Mouse (Mus musculus): ENCODE data around the gene Tbc1d8. TPM values are rescaled to one million over a fixed set of nuclear protein-coding genes. Genes with fewer than 3 reads are reported as not detected.
A peak's percentile ranks its signal among the peaks of the same experiment; 100 is the strongest.

The Tbc1d8 gene
- total RNA-seq (2021) = 1 to 10 TPM; 5.2 to 6.1 TPM
- 6.3 and 8.3 TPM in 2 replicates for polyA plus RNA-seq (2012; rRNA removed)
- long read RNA-seq, full-length matches to known transcripts = 4 of 10 reads
- long read RNA-seq, partial matches to known transcripts = 0 of 10 reads
- long read RNA-seq, other reads (novel, unspliced or antisense) = 6 of 10 reads

DNA sequence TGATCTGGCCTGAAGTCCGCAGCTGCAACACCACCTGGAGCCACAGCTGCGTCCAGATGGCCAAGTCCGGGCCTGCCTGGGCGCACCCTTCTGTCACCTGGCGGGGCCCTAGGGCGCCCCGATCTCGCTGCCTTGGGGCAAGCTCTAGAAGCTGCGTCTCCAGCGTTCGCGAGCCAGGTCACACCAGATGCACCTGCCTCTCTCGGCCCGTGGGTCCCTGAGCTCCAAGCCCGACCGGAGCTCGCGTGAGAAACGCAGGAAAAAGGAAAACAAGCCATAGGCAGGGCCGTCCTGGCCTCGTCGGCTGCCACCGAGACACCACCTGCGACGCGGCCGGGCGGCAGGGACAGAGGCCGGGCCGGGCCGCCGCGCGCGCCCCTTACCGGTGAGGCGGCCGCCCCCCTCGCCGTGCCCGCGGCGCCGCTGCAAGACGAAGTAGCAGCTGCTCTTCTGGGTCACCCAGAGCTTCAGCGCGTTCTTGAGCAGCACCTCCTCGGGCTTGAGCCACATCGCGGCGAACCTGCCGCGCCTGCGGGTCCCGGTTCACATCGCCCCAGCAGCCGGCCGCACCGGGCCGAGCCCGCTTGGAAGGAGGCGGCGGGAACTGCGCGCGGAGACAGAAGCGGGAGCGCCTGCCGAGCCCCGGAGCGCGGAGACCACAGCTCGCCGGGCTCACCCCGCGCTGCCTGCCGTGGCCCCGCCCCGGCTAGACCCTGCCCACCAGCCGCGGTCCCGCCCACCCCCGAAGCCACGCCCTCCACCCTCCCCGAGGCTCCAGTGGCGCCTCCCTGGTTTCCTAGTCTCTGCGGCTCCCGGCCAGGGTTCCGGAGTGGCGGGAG, at the start of gene Tbc1d8:
Gene Tbc1d8 (minus strand): TSS at position 699 of the 839 bp plus-strand sequence.
- H3K79me2 ChIP-seq (replicated peaks; ENCODE audit: control insufficient read depth, insufficient read depth, low read length) = no peaks in the 10 kb centered on the region
- peak within 1 kb of the TSS; percentile 76 for H3K4me3 ChIP-seq
- under 1% methylated on average over 89 of the region's 90 CpGs for WGBS
- peak within 1 kb of the TSS; percentile 91 for H3K9ac ChIP-seq (ENCODE audit: low read depth, low read length)
- intact Hi-C loops (cut with DNase I) = loop anchor here (2.0 to 5.0 kb wide), 5 partner anchors 41 to 491 kb away; no protein-coding TSS in a partner anchor
- peak; percentile 71 for TF ChIP-seq POLR2A (IDR thresholded peaks at IDR 0.05; ENCODE audit: insufficient read depth, low read depth, low read length)
- TF ChIP-seq CTCF (IDR thresholded peaks at IDR 0.05) = no peak
- no peak for TF ChIP-seq EP300 (IDR thresholded peaks at IDR 0.05; ENCODE audit: insufficient read depth, low read depth, low read length)
- peak within 1 kb of the TSS; percentile 87 for H3K27ac ChIP-seq
- peaks cover 5% of the 10 kb centered on the region for H3K4me1 ChIP-seq (ENCODE audit: control insufficient read depth, insufficient read depth, low read length)
- H3K27me3 ChIP-seq (ENCODE audit: control insufficient read depth, insufficient read depth, low read length) = no peaks in the 10 kb centered on the region
- H3K36me3 ChIP-seq (ENCODE audit: control insufficient read depth, insufficient read depth, low read length) = no peaks in the 10 kb centered on the region
- peak; percentile 91 to 93 for DNase-seq

DNA sequence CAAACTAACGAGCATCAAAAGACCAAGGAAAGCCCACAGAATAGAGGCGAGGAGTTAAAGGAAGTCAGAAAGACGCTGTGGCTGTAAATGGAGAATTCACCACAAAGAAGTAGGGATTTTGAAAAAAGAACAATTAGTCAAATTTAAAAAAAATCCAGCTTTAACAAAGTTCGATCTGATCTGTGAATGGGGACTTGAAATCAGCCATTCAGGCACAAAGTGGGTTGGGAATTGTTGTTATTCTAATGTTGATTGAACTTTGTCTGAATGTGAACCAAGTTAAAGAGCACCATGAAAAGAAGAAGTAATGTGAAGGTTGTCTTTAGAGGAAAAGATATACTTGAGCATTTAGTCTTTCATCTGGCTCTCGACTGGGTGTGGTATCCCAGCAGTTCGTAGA, 49.8 kb upstream of the Tbc1d8 start:
- no peaks in the 10 kb centered on the region for H3K27me3 ChIP-seq (ENCODE audit: control insufficient read depth, insufficient read depth, low read length)
- TF ChIP-seq CTCF (IDR thresholded peaks at IDR 0.05) = no peak
- TF ChIP-seq POLR2A (IDR thresholded peaks at IDR 0.05; ENCODE audit: insufficient read depth, low read depth, low read length) = no peak
- no peak for TF ChIP-seq EP300 (IDR thresholded peaks at IDR 0.05; ENCODE audit: insufficient read depth, low read depth, low read length)
- intact Hi-C loops (cut with DNase I) = loop anchor here (5.0 kb wide), 1 partner anchor 1341 kb away; no protein-coding TSS in a partner anchor
- no peak overlapping the region for H3K9ac ChIP-seq (ENCODE audit: low read depth, low read length)
- no peak overlapping the region for H3K27ac ChIP-seq
- H3K4me3 ChIP-seq = no peak overlapping the region
- H3K79me2 ChIP-seq (replicated peaks; ENCODE audit: control insufficient read depth, insufficient read depth, low read length) = no peaks in the 10 kb centered on the region
- DNase-seq = no peak
- H3K4me1 ChIP-seq (ENCODE audit: control insufficient read depth, insufficient read depth, low read length) = peaks cover 1% of the 10 kb centered on the region; the same call in 1 of the 2 replicates
- H3K36me3 ChIP-seq (ENCODE audit: control insufficient read depth, insufficient read depth, low read length) = no peaks in the 10 kb centered on the region
- 76% methylated on average over 6 of the region's 6 CpGs for WGBS

DNA sequence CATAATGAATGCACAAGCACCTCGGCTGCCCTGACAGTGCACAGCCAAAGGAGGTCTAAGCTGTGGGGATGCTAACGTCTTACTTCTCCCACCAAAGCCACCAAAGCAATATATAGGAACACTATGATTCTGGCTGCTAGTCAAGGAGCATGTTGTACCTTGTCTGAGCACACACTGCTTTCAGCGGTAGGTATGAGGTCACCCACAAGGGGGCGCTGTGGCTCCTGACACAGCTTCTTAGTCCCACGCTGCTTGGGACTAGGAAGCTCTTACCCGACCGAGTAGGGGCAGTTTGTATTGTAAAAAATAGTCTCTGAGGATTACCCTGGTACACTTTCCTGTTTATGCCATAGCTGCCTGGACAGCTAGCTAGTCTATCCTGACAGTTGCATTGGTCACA, 48.9 kb upstream of the Tbc1d8 start:
- no peak overlapping the region for H3K27ac ChIP-seq
- H3K4me3 ChIP-seq = no peak overlapping the region
- peaks cover 1% of the 10 kb centered on the region; the same call in 1 of the 2 replicates for H3K4me1 ChIP-seq (ENCODE audit: control insufficient read depth, insufficient read depth, low read length)
- DNase-seq = peak; percentile 59 to 76
- intact Hi-C loops (cut with DNase I) = loop anchor here (5.0 kb wide), 1 partner anchor 1340 kb away; no protein-coding TSS in a partner anchor
- H3K79me2 ChIP-seq (replicated peaks; ENCODE audit: control insufficient read depth, insufficient read depth, low read length) = no peaks in the 10 kb centered on the region
- TF ChIP-seq CTCF (IDR thresholded peaks at IDR 0.05) (peak; percentile 91), POLR2A (IDR thresholded peaks at IDR 0.05; ENCODE audit: insufficient read depth, low read depth, low read length) (no peak)
- no peaks in the 10 kb centered on the region for H3K27me3 ChIP-seq (ENCODE audit: control insufficient read depth, insufficient read depth, low read length)
- 13% methylated on average over 7 of the region's 7 CpGs for WGBS
- no peak overlapping the region for H3K9ac ChIP-seq (ENCODE audit: low read depth, low read length)
- H3K36me3 ChIP-seq (ENCODE audit: control insufficient read depth, insufficient read depth, low read length) = no peaks in the 10 kb centered on the region

DNA sequence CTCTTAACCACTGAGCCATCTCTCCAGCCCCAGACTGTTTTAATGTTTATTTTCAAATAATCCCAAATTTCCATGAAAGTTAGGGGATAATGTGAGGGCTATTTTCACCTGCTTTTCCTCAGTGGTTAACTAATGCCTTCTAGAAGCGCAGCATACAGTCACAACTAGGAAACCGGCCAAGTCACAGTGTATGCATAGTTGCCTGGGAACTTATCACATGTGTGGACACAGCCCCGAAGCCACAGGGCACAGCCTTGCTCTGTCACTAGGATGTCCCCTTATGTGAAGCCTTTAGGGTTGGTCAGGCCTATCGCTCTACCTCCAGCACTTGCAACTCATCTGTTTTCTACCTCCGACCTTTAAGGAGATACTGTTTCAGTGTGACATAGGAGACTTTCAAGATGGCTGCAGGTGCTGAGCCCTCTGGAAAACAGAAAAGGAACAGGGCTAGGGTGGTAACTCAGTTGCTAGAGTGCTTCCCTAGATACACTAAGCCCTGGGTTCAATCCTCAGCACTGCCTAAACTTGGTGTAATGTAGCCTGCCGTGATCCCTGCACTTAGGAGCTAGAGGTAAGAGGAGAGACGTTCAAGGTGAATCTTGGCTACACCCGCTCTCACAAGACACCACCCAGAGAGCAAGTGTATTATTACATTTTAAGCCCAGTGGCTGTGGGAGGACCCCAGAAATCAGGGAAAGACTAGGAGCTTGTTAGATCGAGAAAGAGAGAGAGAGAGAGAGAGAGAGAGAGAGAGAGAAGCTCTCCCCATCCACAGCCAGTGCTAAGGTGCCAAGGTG, 48.0 kb upstream of the Tbc1d8 start:
- 71% methylated on average over 9 of the region's 9 CpGs for WGBS

DNA sequence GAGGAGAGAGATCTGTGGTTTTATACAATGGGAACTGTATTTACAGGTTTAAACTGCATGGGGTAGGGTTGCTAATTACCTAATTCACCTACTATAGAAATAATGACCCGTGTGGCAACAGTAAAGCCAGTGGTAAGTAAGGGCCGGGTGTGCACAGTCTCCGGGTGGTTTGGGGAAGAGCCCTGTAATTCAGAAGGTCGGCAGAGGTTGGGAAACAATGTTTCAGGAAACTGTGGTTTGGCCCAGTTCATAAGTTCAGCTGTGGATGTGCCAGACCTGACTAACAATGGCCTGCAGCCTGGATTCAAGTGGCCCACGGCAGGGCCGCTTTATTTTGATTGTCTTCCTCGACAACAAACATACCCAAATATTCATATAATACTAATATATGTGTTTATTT, 47.2 kb upstream of the Tbc1d8 start:
- TF ChIP-seq POLR2A (IDR thresholded peaks at IDR 0.05; ENCODE audit: insufficient read depth, low read depth, low read length) (no peak), CTCF (IDR thresholded peaks at IDR 0.05) (no peak), EP300 (IDR thresholded peaks at IDR 0.05; ENCODE audit: insufficient read depth, low read depth, low read length) (no peak)
- Histone ChIP-seq H3K79me2 (replicated peaks; ENCODE audit: control insufficient read depth, insufficient read depth, low read length) (no peaks in the 10 kb centered on the region), H3K4me3 (no peak overlapping the region), H3K9ac (ENCODE audit: low read depth, low read length) (no peak overlapping the region), H3K27me3 (ENCODE audit: control insufficient read depth, insufficient read depth, low read length) (no peaks in the 10 kb centered on the region), H3K36me3 (ENCODE audit: control insufficient read depth, insufficient read depth, low read length) (no peaks in the 10 kb centered on the region), H3K4me1 (ENCODE audit: control insufficient read depth, insufficient read depth, low read length) (peaks cover 1% of the 10 kb centered on the region; the same call in 1 of the 2 replicates), H3K27ac (no peak overlapping the region)
- DNase-seq = peak in 1 of 2 experiments; percentile 20
- WGBS = 48% methylated on average over 7 of the region's 7 CpGs
- intact Hi-C loops (cut with DNase I) = loop anchor here (5.0 kb wide), 1 partner anchor 1338 kb away; no protein-coding TSS in a partner anchor

More for the DNA sequence above, 48.0 kb upstream of the Tbc1d8 start:
- H3K4me1 ChIP-seq (ENCODE audit: control insufficient read depth, insufficient read depth, low read length) = peaks cover 1% of the 10 kb centered on the region; the same call in 1 of the 2 replicates
- peak in 1 of 2 experiments; percentile 31 for DNase-seq
- no peaks in the 10 kb centered on the region for H3K36me3 ChIP-seq (ENCODE audit: control insufficient read depth, insufficient read depth, low read length)
- no peak overlapping the region for H3K4me3 ChIP-seq
- intact Hi-C loops (cut with DNase I) = loop anchor here (5.0 kb wide), 1 partner anchor 1339 kb away; no protein-coding TSS in a partner anchor
- H3K79me2 ChIP-seq (replicated peaks; ENCODE audit: control insufficient read depth, insufficient read depth, low read length) = no peaks in the 10 kb centered on the region
- no peak for TF ChIP-seq EP300 (IDR thresholded peaks at IDR 0.05; ENCODE audit: insufficient read depth, low read depth, low read length)
- TF ChIP-seq CTCF (IDR thresholded peaks at IDR 0.05) = no peak
- no peak for TF ChIP-seq POLR2A (IDR thresholded peaks at IDR 0.05; ENCODE audit: insufficient read depth, low read depth, low read length)
- no peak overlapping the region for H3K9ac ChIP-seq (ENCODE audit: low read depth, low read length)
- H3K27me3 ChIP-seq (ENCODE audit: control insufficient read depth, insufficient read depth, low read length) = no peaks in the 10 kb centered on the region
- H3K27ac ChIP-seq = no peak overlapping the region

All from heart, adult 2 months (tissue).